Mouse (Mus musculus) stomach, postnatal 0 days (tissue): ENCODE measurements at regions not wholly inside any gene's neighbourhood (a gene's known extent, or its start where the extent isn't known, plus 50 kb on each side); places are given as distances from the start of the nearest gene placed in this dataset.

Experiments
- ATAC-seq: fragments of 200-750 bp; cut with Nextera tagmentation; 2 replicates; pipeline ENCODE4 v1.8.0; 2017; ENCODE audit not compliant: low FRiP score, low TSS enrichment
- DNase-seq: peaks from one replicate; pipeline ENCODE4 v3.0.0-alpha.2; 2016; ENCODE audit warnings: low spot score
- H3K27ac ChIP-seq: fragments of 300-500 bp; sonication (generic); replicated peaks from 2 replicates; pipeline ENCODE4 v1.5.1; 2014; ENCODE audit warnings: mild to moderate bottlenecking, control low read depth
- H3K27me3 ChIP-seq: fragments of 300-500 bp; sonication (generic); 2 replicates; pipeline ENCODE4 v1.6.1; 2014; ENCODE audit warnings: low read length; ENCODE audit not compliant: control insufficient read depth, insufficient read depth
- H3K36me3 ChIP-seq: fragments of 300-500 bp; sonication (generic); 2 replicates; pipeline ENCODE4 v1.6.1; 2014; ENCODE audit warnings: low read length, mixed read lengths; ENCODE audit not compliant: control insufficient read depth, insufficient read depth
- H3K4me1 ChIP-seq: fragments of 300-500 bp; sonication (generic); replicated peaks from 2 replicates; pipeline ENCODE4 v1.6.1; 2014; ENCODE audit warnings: antibody characterized with exemption; ENCODE audit not compliant: control insufficient read depth, insufficient read depth
- H3K4me2 ChIP-seq: fragments of 300-500 bp; sonication (generic); replicated peaks from 2 replicates; pipeline ENCODE4 v1.6.1; 2014; ENCODE audit warnings: low read depth, mild to moderate bottlenecking, control low read depth, moderate library complexity
- H3K4me3 ChIP-seq: fragments of 300-500 bp; sonication (generic); 2 replicates; pipeline ENCODE4 v1.5.1; 2014; ENCODE audit warnings: low read depth, low read length, control low read depth
- H3K9ac ChIP-seq: fragments of 300-500 bp; sonication (generic); 2 replicates; pipeline ENCODE4 v1.6.1; 2014; ENCODE audit warnings: mild to moderate bottlenecking, low read length, control low read depth, mixed read lengths
- H3K9me3 ChIP-seq: fragments of 300-500 bp; sonication (generic); 2 replicates; pipeline ENCODE4 v1.6.1; 2016; ENCODE audit warnings: low read length; ENCODE audit not compliant: control insufficient read depth
- CTCF ChIP-seq: IDR thresholded peaks from 2 replicates; pipeline ENCODE4 v1.5.1; 2016; ENCODE audit warnings: antibody characterized with exemption, low read depth, mild to moderate bottlenecking, moderate library complexity
- EP300 ChIP-seq: optimal IDR thresholded peaks from 2 replicates; pipeline ENCODE3; 2016; ENCODE audit warnings: antibody characterized with exemption
- WGBS: fragments of 180-500 bp; shearing (Covaris S2); extraction: QIAGEN DNeasy Blood & Tissue Kit; methylation state at CpG from one replicate; pipeline ENCODE4 v1.1.7; 2014; 5-methylcytosine and 5-hydroxymethylcytosine counted together

GRCm38 (mm10) chr8:115583221-115583620, 124.4 kb downstream of the Maf start:
- DNase-seq: no peak
- no peaks in the 10 kb centered on the region for H3K27me3 ChIP-seq

DNA sequence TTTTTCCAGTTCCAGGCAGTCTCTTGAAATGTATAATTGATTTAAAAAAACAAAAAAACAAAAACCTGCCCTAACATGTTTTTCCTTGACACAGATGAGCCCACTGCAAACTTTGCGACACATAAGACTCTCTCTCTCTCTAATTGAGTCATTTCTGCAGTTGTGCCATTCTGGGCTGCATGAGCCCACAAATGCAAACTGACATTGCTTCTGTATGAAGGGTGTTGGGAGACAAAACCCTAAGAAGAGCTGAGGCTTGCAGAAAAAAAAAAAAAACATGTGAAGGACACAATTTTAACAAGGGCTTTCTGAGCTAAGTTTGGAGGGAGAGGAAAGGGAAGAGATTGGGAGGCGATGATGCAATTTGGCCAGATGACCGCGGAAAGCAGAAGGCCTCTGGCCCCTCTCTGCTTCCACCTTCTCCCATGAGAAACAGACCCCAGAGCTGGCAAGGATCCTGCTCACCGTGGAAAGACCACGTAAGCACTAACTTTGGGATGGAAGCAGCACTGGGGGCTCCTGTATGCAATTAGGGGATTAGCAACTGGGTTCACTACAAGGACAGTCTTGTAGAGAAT, 125.6 kb downstream of the Maf start:
- Histone ChIP-seq H3K27ac (no peak overlapping the region), H3K9me3 (no peaks in the 10 kb centered on the region), H3K9ac (no peak overlapping the region), H3K36me3 (no peaks in the 10 kb centered on the region), H3K27me3 (no peaks in the 10 kb centered on the region), H3K4me1 (no peaks in the 10 kb centered on the region), H3K4me3 (no peak overlapping the region), H3K4me2 (no peak overlapping the region)
- ATAC-seq (no peak), DNase-seq (no peak)
- no peak for TF ChIP-seq EP300
- TF ChIP-seq CTCF: no peak
- 80% methylated on average over 6 of the region's 6 CpGs for WGBS

More at GRCm38 (mm10) chr8:115583221-115583620, 124.4 kb downstream of the Maf start:
- WGBS: 72% methylated on average over 5 of the region's 5 CpGs
- no peak overlapping the region for H3K9ac ChIP-seq
- no peak for ATAC-seq
- H3K4me1 ChIP-seq: no peaks in the 10 kb centered on the region
- no peaks in the 10 kb centered on the region for H3K36me3 ChIP-seq
- TF ChIP-seq CTCF: no peak
- TF ChIP-seq EP300: no peak
- H3K4me2 ChIP-seq: no peak overlapping the region
- H3K4me3 ChIP-seq: no peak overlapping the region
- no peak overlapping the region for H3K27ac ChIP-seq
- H3K9me3 ChIP-seq: no peaks in the 10 kb centered on the region

- Histone ChIP-seq H3K36me3 (no peaks in the 10 kb centered on the region), H3K4me1 (no peaks in the 10 kb centered on the region), H3K9ac (no peak overlapping the region), H3K27me3 (no peaks in the 10 kb centered on the region), H3K27ac (no peak overlapping the region), H3K4me2 (no peak overlapping the region), H3K4me3 (no peak overlapping the region), H3K9me3 (no peaks in the 10 kb centered on the region)
- no peak for ATAC-seq
- TF ChIP-seq EP300 (no peak), CTCF (no peak)
- DNase-seq: no peak
- 59% methylated on average over 7 of the region's 7 CpGs for WGBS
These were observed 139.2 kb downstream of the Maf start for GRCm38 (mm10) chr8:115568394-115568793.

GRCm38 (mm10) chr8:115565768-115566167, 141.8 kb downstream of the Maf start:
- no peaks in the 10 kb centered on the region for H3K9me3 ChIP-seq
- TF ChIP-seq EP300 (no peak), CTCF (no peak)
- no peak overlapping the region for H3K4me2 ChIP-seq
- no peaks in the 10 kb centered on the region for H3K27me3 ChIP-seq
- ATAC-seq (no peak), DNase-seq (no peak)
- no peaks in the 10 kb centered on the region for H3K4me1 ChIP-seq
- no peak overlapping the region for H3K9ac ChIP-seq
- no peak overlapping the region for H3K4me3 ChIP-seq
- no peaks in the 10 kb centered on the region for H3K36me3 ChIP-seq
- H3K27ac ChIP-seq: no peak overlapping the region
- 78% methylated on average over 5 of the region's 5 CpGs for WGBS

- H3K27ac ChIP-seq: no peak overlapping the region
- WGBS: 29% methylated on average over 4 of the region's 4 CpGs
- no peak overlapping the region for H3K4me2 ChIP-seq
- DNase-seq (no peak), ATAC-seq (no peak)
- TF ChIP-seq CTCF (no peak), EP300 (no peak)
- H3K9ac ChIP-seq: no peak overlapping the region
- H3K9me3 ChIP-seq: no peaks in the 10 kb centered on the region
- no peaks in the 10 kb centered on the region for H3K36me3 ChIP-seq
- no peaks in the 10 kb centered on the region for H3K27me3 ChIP-seq
- no peak overlapping the region for H3K4me3 ChIP-seq
- no peaks in the 10 kb centered on the region for H3K4me1 ChIP-seq
These were observed 145.2 kb downstream of the Maf start for GRCm38 (mm10) chr8:115562362-115562761.

DNA sequence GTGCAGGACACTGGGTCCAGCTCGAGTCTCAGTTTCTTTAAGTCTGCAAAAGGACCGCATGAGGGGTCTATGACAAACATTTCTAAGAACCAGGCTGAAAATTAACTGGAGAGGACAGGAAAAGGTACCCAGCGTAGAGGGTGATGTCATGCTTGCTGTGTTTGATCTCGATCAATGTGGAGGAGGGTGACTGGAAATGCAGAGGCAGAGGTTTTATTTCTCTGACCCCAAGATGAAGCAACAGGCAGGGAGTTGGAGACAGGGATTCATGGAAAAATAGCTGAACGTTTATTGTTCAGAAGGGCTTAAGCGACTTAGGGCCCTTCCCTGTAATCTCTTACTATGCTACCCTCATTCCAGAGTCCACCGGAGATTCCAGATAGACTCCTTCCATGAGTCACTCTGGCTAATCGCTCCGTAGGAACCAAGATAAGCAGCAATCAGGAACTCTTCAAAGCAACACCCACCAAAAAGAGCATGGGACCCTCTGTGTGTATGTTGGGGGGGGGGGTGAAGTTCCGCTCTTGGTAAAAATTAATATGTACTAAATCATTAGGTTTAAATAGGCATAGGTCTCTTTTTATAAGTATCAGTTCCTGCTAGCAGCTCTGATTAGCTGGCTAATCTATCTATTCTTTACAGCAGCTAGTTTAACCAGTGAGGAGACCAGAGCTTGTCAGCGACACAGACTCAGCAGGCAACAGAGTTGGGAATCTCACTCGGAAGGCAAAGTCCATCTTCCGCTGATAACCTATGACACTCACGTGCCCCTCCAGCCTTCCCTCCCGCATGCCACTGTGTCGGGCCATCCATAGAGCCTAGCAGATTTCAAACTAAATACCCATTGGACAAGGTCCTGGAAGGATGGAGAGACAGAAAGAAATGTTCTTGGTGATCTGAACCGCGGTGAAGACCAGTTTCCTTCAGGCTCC, 146.3 kb downstream of the Maf start:
- Histone ChIP-seq H3K9ac (no peak overlapping the region), H3K4me2 (no peak overlapping the region), H3K4me3 (no peak overlapping the region), H3K9me3 (no peaks in the 10 kb centered on the region), H3K4me1 (no peaks in the 10 kb centered on the region), H3K27me3 (no peaks in the 10 kb centered on the region), H3K27ac (no peak overlapping the region), H3K36me3 (no peaks in the 10 kb centered on the region)
- DNase-seq (no peak), ATAC-seq (0 out of 2 replicates have a peak, but pooled peaks have one; percentile 29)
- TF ChIP-seq EP300 (no peak), CTCF (no peak)
- whole genome bisulfite sequencing: 41% methylated on average over 18 of the region's 18 CpGs
